Mouse (Mus musculus): ENCODE results near the gene Vwa3a.

The Vwa3a gene

DNA sequence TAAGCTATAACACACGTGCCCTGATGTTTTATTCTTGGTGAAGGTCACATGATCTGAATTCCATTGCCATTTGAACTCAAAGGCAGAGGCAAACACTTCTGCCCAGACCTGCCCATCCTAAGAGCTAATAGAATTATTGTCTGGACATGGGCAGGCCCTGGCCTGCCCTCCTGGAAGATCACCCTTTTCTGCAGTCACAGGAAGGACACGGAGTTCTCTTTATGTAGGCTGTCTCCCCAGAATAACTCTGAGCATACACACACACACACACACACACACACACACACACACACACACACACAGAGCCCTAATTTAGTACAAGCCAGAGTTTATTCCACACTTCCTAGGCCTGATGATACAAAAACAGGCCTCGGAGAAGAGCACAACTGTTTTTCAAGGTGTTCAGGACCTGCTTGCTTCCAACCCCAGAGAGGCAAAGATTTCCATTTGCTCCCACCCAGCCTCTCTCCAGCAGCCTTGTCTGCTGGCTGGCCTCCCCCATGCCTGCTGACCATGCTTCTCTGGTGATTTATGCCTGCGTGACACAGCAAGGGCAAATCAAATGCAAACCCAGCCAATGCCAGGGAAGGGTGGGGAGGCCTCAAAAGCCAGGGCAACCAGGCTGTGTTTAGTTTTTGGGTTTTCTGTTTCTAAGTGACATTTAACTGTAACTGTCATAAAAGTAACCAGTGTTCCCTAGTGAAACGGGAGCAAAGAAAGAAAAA, 99.5 kb downstream of the Vwa3a start:
- DNase-seq: no peak

GRCm38 (mm10) chr7:120839786-120840185, 100.7 kb downstream of the Vwa3a start:
- no peak for DNase-seq

DNA sequence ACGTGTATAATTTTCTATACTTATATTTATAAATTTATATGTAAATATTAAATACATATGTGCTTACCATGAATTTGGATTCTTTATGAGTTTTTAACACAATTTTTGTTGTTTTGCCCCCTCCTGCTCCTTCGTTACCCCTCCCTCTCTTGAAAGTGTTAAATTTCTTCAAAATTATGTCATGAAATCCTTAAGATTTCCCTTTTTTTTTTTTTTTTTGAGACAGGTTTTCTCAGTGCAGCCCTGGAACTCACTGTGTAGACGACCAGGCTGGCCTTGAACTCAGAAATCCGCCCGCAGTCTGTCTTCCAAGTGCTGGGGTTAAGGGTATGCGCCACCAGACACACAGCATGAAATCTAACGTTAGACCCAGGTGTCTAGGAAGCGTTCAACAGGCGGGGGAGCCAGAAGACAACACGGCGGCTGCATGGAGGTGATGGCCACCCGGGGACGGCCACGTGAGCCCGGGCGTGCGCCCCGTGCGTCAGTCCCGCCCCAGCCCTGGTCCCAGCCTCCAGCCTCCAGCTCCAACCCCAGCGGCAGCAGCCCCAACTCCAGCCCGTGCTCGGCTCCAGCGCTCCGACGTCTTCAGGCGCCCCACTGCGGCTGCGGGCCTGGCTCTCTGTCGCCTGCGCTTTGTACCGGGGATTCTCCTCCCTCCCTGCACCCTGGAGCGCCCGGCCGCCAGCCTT, 103.4 kb downstream of the Vwa3a start, which contains the start of gene Eef2k:
TSS of gene Eef2k (plus strand) at position 487 of the 692 bp plus-strand sequence.
- peak; percentile 92 for DNase-seq

DNA sequence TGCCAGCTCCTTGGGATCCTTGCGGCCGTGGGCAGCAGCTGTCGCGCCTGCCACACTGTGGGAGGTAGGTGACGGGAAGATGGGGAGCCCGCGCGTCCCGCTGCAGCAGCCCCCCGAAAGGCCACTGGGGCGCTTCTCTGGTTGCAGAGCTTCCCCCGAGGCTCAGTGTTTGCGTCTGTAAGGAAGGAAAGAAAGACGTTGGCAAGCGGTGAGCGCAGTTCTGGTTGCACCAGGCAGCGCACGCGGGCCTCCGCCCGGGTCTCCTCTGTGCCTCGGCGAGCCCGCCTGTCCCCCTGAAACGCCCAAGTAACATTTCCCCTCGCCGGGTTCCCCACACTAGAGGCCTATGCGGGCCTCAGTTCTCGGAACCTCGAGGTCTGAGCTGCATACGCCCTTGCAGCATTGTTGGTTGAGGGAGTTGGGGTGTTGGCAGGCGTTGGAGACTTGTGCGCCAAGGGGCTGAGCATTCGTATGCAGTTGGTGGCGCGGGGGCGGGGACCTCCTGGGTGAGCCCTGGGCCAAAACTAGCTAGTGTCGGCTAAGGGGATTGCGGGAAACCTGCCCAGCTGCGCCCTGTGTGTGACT, 104.0 kb downstream of the Vwa3a start:
- DNase-seq: peak; percentile 85

- no peak for DNase-seq
These were observed 104.8 kb downstream of the Vwa3a start for GRCm38 (mm10) chr7:120843852-120844435.

- peak; percentile 25 for DNase-seq
These were observed 105.6 kb downstream of the Vwa3a start for GRCm38 (mm10) chr7:120844689-120845088.

- no peak for DNase-seq
These were observed 109.9 kb downstream of the Vwa3a start for GRCm38 (mm10) chr7:120848831-120849512.

GRCm38 (mm10) chr7:120850165-120850564, 111.0 kb downstream of the Vwa3a start:
- DNase-seq: no peak

All from embryo, embryonic 11 days (tissue).